Mouse (Mus musculus) ES-Bruce4 (cell line): ENCODE measurements at regions not wholly inside any gene's neighbourhood (a gene's known extent, or its start where the extent isn't known, plus 50 kb on each side); places are given as distances from the start of the nearest gene placed in this dataset.

Experiments used
- CTCF ChIP-seq: IDR thresholded peaks from one replicate; pipeline ENCODE4 v1.8.1; 2011; ENCODE audit warnings: low read depth, low read length
- EP300 ChIP-seq: IDR thresholded peaks from 2 replicates; pipeline ENCODE4 v1.6.1; 2011; ENCODE audit warnings: low read depth, low read length; ENCODE audit not compliant: insufficient read depth

DNA sequence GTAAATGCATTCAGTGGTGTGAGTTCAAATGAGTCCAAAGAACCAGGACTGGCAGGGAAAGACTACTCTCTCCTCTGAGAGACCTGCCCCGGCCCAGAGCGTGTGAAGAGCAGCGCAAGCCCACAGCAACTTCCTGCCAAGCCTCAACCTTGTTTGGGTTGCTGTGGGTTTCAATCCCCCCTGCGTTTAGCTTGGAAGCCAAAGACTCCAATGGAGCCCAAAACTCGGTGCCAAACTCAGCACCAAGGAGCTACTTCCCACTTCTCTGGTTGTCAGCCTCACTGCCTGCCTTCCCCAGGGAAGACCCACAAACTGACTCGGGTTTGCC lies 354.7 kb upstream of the Nfe2l3 start:
- TF ChIP-seq CTCF (no peak), EP300 (no peak)
